Mouse (Mus musculus): ENCODE measurements around the gene Klhdc4.

Gene Klhdc4

GRCm38 (mm10) chr8:121806126-121806525, 23.2 kb downstream of the Klhdc4 start:
- no peak for DNase-seq

GRCm38 (mm10) chr8:121804829-121805228, 24.5 kb downstream of the Klhdc4 start:
- no peak for DNase-seq

GRCm38 (mm10) chr8:121798401-121798800, 31.0 kb downstream of the Klhdc4 start:
- no peak for DNase-seq

GRCm38 (mm10) chr8:121796406-121796805, 33.0 kb downstream of the Klhdc4 start:
- no peak for DNase-seq

- DNase-seq = no peak
These were observed 33.9 kb downstream of the Klhdc4 start for GRCm38 (mm10) chr8:121795461-121795860.

GRCm38 (mm10) chr8:121794151-121794550, 35.2 kb downstream of the Klhdc4 start:
- no peak for DNase-seq

- no peak for DNase-seq
These were observed 36.7 kb downstream of the Klhdc4 start for GRCm38 (mm10) chr8:121792627-121793026.

GRCm38 (mm10) chr8:121792159-121792558, 37.2 kb downstream of the Klhdc4 start:
- no peak for DNase-seq

- DNase-seq = peak; percentile 35 to 40
These were observed 40.6 kb downstream of the Klhdc4 start for GRCm38 (mm10) chr8:121788786-121789185.

GRCm38 (mm10) chr8:121786542-121786941, 42.8 kb downstream of the Klhdc4 start:
- no peak for DNase-seq

GRCm38 (mm10) chr8:121782493-121782892, 46.9 kb downstream of the Klhdc4 start:
- DNase-seq = no peak

- DNase-seq = no peak
These were observed 55.5 kb downstream of the Klhdc4 start for GRCm38 (mm10) chr8:121773876-121774275.

- no peak for DNase-seq
These were observed 58.3 kb downstream of the Klhdc4 start for GRCm38 (mm10) chr8:121770845-121771752.

GRCm38 (mm10) chr8:121769621-121770020, 59.7 kb downstream of the Klhdc4 start:
- no peak for DNase-seq

GRCm38 (mm10) chr8:121769095-121769494, 60.3 kb downstream of the Klhdc4 start:
- no peak for DNase-seq

- no peak for DNase-seq
These were observed 63.7 kb downstream of the Klhdc4 start for GRCm38 (mm10) chr8:121765594-121766138.

- no peak for DNase-seq
These were observed 65.7 kb downstream of the Klhdc4 start for GRCm38 (mm10) chr8:121763700-121764013.

GRCm38 (mm10) chr8:121762999-121763699, 66.2 kb downstream of the Klhdc4 start:
- DNase-seq = no peak

GRCm38 (mm10) chr8:121761480-121761879, 67.9 kb downstream of the Klhdc4 start:
- DNase-seq = no peak

GRCm38 (mm10) chr8:121760484-121760883, 68.9 kb downstream of the Klhdc4 start:
- DNase-seq = no peak

- no peak for DNase-seq
These were observed 70.9 kb downstream of the Klhdc4 start for GRCm38 (mm10) chr8:121758470-121758869.

- DNase-seq = peak in 1 of 2 experiments; percentile 42
These were observed 78.0 kb downstream of the Klhdc4 start for GRCm38 (mm10) chr8:121751407-121751806.

GRCm38 (mm10) chr8:121750512-121750911, 78.9 kb downstream of the Klhdc4 start:
- no peak for DNase-seq

GRCm38 (mm10) chr8:121749501-121749900, 79.9 kb downstream of the Klhdc4 start:
- DNase-seq = no peak

Data from spleen, adult 18-20 months (tissue).